Mouse (Mus musculus): ENCODE data around the gene Dnmt3l. TPM values are rescaled to one million over a fixed set of nuclear protein-coding genes. Genes with fewer than 3 reads are reported as not detected.
"Not testable (repeated sequence)": the region's sequence is repeated elsewhere in the genome, so short reads cannot be mapped to it uniquely, and the experiment has no call there.

The Dnmt3l gene
- 1 to 10 TPM in 1 of 26 experiments, not detected in 25; 5.1 TPM for total RNA-seq (2018; cell fraction: chromatin; rRNA removed)
- 1 to 10 TPM in 6 of 26 experiments, under 1 TPM in 14, not detected in 6; 0.10 to 2.0 (median 0.58) TPM for total RNA-seq (2018; cell fraction: cytosol; rRNA removed)
- total RNA-seq (2018; cell fraction: nucleus; rRNA removed), result 1 to 10 TPM in 6 of 26 experiments, under 1 TPM in 1, not detected in 19; 0.95 to 5.7 (median 2.5) TPM
- 0.14 to 2.0 TPM in 2 of 3 replicates, not detected in the other for polyA plus RNA-seq (2018)

DNA sequence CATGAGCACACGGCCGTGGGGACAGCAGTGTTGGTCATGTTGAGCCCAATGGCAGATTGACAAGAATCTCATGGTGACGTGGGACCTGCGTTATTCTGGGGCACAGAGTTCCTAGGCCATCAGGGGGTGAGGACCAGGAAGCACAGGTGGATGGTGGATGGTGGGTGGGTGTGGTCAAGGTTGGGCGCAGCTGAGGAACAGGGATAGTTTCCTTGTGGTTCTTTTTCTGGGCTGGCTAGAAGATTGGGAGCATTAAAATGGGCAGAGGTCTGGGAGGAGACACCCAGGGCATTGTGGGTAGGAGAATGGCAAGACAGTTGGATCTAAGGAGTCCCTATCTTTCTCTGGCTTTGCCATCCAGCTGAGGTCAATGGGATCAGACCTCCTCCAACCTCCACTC lies at the start of gene Dnmt3l:
TSS of gene Dnmt3l (plus strand) at position 301 of the 400 bp plus-strand sequence.
- Histone ChIP-seq H3K36me3 (ENCODE audit: inconsistent target) (no peaks in the 10 kb centered on the region), H3K79me2 (ENCODE audit: inconsistent target) (no peaks in the 10 kb centered on the region), H3K4me3 (ENCODE audit: inconsistent target) (no peak within 1 kb of the TSS), H3K27ac (no peak within 1 kb of the TSS)
- 94% methylated on average over 5 of the region's 5 CpGs for WGBS (ENCODE audit: missing documents)

DNA sequence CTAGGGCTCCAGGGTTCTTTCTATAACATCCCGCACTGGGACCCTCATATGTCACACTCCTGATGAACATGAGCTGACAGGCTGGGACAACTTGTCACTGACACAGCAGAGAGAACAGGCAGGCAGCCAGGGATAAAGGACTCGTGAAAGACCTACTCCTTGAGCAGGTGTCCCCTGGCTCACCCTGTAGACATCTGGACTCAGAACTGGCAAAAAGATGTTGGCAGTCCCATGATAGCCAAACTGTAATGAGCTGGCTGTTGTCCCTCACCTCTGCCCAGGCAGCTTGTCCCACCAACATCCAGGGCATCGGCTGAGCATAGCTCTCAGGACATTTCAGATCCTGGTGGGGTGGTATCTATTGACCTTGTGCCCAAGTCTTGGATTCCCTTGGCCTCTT lies 46.1 kb upstream of the Dnmt3l start:
- WGBS (ENCODE audit: missing documents), result 95% methylated on average over 3 of the region's 3 CpGs
- Histone ChIP-seq H3K4me3 (ENCODE audit: inconsistent target) (no peak overlapping the region), H3K27ac (no peak overlapping the region), H3K79me2 (ENCODE audit: inconsistent target) (no peaks in the 10 kb centered on the region), H3K36me3 (ENCODE audit: inconsistent target) (peaks cover 76% of the 10 kb centered on the region)

DNA sequence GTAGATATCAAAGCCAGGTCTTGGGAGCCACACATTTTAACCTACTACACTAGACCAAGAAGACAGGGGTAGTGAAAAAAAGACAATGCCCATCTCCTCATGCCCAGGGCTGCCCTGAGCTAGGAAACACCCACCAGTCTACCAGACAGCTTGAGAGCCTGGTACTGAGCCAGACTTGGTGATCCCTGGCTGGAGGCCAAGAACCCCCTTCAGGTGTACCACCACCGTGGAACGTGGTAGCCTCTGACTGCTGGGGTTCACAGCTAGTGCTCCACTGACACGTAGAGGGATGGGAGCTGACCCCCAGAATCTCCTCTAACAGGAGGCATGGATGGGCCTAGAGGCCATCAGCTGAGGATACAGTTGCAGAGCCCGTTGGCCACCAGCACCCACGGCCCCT lies 41.5 kb upstream of the Dnmt3l start:
- H3K4me3 ChIP-seq (ENCODE audit: inconsistent target), result no peak overlapping the region
- WGBS (ENCODE audit: missing documents), result 94% methylated on average over 5 of the region's 5 CpGs

DNA sequence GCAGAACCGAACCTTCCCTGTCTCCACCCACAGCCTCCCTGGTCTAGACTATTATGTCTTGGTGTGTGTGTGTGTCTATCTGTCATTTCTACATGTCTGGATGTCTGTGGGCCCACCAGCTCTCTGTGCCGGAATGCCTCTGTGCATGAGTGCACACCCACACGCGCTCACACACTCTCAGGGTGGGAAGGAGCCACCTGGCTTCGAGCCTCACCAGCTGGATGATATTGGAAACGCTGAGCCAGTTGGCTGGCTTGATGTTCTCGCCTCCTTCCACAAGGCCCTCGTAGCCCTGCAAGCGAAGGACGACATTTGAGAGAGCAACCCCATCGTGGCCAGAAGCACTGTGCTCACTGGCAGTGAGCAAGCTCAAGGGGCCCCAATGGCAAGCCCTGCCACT lies 40.0 kb upstream of the Dnmt3l start:
- Histone ChIP-seq H3K79me2 (ENCODE audit: inconsistent target) (peaks cover 36% of the 10 kb centered on the region), H3K36me3 (ENCODE audit: inconsistent target) (peaks cover 52% of the 10 kb centered on the region), H3K4me3 (ENCODE audit: inconsistent target) (no peak overlapping the region), H3K27ac (no peak overlapping the region)
- WGBS (ENCODE audit: missing documents), result 97% methylated on average over 11 of the region's 11 CpGs

More for the DNA sequence above, 41.5 kb upstream of the Dnmt3l start:
- peaks cover 61% of the 10 kb centered on the region for H3K36me3 ChIP-seq (ENCODE audit: inconsistent target)
- H3K27ac ChIP-seq, result no peak overlapping the region
- H3K79me2 ChIP-seq (ENCODE audit: inconsistent target), result peaks cover 20% of the 10 kb centered on the region

DNA sequence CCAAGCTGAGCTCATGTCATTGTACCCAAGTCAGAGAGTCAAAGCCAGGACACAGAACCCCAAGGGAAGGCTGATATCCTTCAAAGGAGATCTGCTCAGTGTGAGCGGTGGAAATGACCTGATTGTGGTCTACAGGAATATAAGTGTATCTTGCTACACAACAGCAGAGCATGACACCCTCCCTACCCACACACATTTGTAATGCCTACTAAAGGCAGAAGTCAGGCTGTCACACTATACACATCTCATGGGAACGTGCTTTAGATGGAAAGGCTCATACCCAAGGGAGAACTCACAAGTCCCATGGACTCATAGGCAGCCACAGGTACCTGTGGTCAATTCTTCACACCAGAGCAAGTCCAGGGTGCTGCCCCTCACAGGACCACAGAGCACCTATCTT lies 39.4 kb upstream of the Dnmt3l start:
- WGBS (ENCODE audit: missing documents), result 94% methylated on average over 2 of the region's 2 CpGs

DNA sequence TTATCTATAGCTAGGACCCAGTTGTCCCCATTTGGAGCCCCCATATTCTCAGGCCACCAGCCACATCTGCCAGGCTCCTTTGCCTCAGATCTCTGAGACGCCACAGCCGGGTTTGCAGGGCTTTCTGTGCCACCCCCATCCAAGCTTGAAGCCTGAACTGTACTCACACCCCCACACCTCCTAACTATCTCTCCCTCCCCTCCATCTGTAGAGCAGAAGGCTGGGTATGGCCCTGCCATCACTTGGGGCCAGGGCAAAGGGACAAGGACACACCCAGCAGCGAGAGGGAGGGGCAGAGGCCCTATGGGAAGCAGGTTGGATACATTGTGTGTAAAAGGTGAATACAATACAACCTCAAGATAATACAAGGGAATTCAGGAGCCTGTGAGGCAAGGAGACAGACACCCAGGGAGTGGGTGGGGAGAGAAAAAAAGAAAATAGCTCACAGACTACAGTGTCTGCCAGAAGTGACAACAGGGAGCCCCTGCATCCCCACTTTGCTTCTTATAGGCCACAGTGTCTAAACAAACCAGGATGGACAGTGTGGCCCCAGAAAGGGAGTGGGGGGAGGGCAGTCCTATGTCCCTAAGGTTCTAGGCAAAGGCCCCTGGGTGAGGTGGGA lies 37.2 kb upstream of the Dnmt3l start:
- no peak overlapping the region for H3K27ac ChIP-seq
- peaks cover 31% of the 10 kb centered on the region for H3K36me3 ChIP-seq (ENCODE audit: inconsistent target)
- H3K79me2 ChIP-seq (ENCODE audit: inconsistent target), result peaks cover 59% of the 10 kb centered on the region
- WGBS (ENCODE audit: missing documents), result 100% methylated on average over 3 of the region's 3 CpGs
- no peak overlapping the region for H3K4me3 ChIP-seq (ENCODE audit: inconsistent target)

More for the DNA sequence above, 39.4 kb upstream of the Dnmt3l start:
- Histone ChIP-seq H3K27ac (no peak overlapping the region), H3K79me2 (ENCODE audit: inconsistent target) (peaks cover 41% of the 10 kb centered on the region), H3K4me3 (ENCODE audit: inconsistent target) (no peak overlapping the region), H3K36me3 (ENCODE audit: inconsistent target) (peaks cover 50% of the 10 kb centered on the region)

DNA sequence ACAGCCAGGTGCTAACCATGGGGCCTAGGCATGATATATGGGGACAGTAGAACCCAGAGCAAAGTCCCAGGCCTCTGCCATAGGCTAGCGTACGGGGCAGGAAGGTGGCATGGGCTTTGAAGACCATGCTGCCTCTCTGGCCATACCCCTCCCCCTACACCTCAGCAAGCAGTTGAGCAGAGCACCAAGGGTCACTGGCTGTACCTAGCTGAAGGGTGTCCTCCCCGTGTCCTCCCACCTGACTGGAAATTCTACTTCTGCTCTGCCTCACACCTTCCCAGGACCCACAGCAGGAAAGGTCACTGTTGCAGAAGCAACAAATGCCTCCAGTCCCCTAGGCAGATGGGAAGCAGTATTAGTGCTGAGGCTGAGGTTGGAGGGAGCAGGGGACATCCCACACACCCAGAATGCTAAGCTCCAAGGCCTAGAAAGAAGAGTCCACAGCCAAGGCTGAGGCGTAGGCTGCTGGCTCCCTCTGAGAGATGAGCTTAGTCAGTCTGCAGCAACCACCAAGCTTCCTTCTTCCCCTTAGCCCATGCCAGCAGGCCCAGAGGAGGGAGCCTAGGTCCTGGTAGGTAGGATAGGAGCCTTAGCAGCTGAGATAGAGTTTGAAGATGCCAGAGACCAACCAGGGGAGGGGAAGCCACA lies 35.8 kb upstream of the Dnmt3l start:
- WGBS (ENCODE audit: missing documents), result 95% methylated on average over 4 of the region's 4 CpGs
- Histone ChIP-seq H3K27ac (no peak overlapping the region), H3K36me3 (ENCODE audit: inconsistent target) (peaks cover 19% of the 10 kb centered on the region), H3K4me3 (ENCODE audit: inconsistent target) (no peak overlapping the region), H3K79me2 (ENCODE audit: inconsistent target) (peaks cover 59% of the 10 kb centered on the region)

DNA sequence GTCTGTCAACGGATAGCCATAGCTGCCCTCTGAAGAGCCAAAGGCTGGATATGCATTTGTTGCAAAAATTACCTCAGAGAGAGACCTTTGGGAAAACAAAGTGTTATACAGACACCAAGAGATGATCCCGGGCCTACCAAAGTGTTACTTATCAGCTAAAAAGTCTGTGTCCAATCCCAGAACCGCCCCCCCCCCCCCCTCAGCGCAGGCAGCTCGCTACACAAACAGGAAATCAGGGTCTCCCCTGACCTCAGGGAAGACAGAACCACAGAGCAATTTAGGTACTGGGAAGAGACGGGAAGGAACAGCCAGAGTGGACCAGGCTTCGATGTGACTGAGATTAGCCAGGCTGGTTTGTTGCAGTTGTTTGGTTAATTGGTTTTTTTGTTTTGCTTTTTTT lies 34.5 kb upstream of the Dnmt3l start:
- Histone ChIP-seq H3K36me3 (ENCODE audit: inconsistent target) (peaks cover 7% of the 10 kb centered on the region; the same call in 1 of the 2 replicates), H3K4me3 (ENCODE audit: inconsistent target) (no peak overlapping the region)

DNA sequence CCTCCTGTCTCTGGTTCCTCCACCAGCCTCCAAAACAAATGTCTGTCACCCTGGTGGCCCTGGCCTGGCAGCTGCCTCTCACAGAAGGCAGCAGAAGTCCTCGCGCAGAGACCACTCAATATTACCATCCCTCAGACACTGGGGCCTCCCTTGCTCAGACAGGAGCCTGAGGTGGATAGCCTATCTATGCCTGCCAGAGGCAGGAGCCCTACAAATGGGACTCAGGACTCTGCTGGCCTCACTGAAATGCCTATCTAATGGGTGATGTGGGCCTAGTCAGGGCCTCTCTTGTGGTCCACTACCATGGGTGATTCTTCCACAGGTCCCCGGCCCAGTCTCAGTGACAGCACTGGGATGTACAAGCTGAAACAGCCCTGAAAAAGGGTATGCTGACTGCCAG lies 33.6 kb upstream of the Dnmt3l start:
- H3K79me2 ChIP-seq (ENCODE audit: inconsistent target), result peaks cover 58% of the 10 kb centered on the region
- no peaks in the 10 kb centered on the region for H3K36me3 ChIP-seq (ENCODE audit: inconsistent target)
- H3K4me3 ChIP-seq (ENCODE audit: inconsistent target), result peak overlapping the region; percentile 64
- WGBS (ENCODE audit: missing documents), result 91% methylated on average over 3 of the region's 3 CpGs
- H3K27ac ChIP-seq, result peak overlapping the region; percentile 33; the same call in 1 of the 2 replicates

More for the DNA sequence above, 34.5 kb upstream of the Dnmt3l start:
- 46% methylated on average over 7 of the region's 7 CpGs for WGBS (ENCODE audit: missing documents)
- H3K79me2 ChIP-seq (ENCODE audit: inconsistent target), result peaks cover 59% of the 10 kb centered on the region
- no peak overlapping the region for H3K27ac ChIP-seq

DNA sequence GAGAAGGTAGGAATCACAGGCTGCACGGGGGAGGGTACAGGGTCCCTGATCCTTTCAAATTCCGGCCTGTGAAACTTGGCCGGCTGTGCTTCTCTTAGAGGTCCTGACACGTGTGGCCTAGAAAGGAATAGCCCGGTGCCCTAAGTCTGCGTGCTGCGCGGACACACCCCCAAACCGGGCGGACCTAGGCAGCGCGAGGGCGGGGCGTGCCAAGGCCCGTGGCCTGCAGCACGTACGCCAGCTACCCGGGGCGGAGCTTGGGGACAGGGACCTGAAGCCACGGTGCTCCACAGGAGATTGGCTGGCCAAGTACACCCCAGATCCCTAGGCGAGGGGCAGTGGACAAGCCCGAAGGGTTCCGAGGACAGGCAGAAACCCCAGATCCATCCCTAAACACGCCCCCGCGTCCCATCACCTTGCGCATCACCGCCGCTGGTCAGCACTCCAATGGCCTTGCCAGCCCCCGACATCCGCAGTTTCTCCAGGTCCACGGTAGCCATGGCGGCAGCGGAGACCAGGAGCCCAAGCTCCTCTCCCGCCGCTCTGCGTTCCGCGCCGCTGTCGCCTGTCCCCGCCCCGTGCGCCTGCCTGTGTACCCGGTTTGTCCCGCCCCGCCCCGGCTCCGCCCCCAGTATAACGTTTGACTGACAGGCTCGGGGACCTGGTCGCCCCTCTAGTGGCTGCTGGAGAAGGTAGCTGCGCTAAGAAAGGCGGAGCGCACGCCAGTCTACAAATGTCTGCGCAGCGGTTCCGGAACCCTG lies 32.4 kb upstream of the Dnmt3l start:
- peak overlapping the region; percentile 64 for H3K4me3 ChIP-seq (ENCODE audit: inconsistent target)
- 2% methylated on average over 58 of the region's 59 CpGs for WGBS (ENCODE audit: missing documents)
- H3K79me2 ChIP-seq (ENCODE audit: inconsistent target), result peaks cover 47% of the 10 kb centered on the region
- H3K36me3 ChIP-seq (ENCODE audit: inconsistent target), result no peaks in the 10 kb centered on the region
- H3K27ac ChIP-seq, result peak overlapping the region; percentile 90

DNA sequence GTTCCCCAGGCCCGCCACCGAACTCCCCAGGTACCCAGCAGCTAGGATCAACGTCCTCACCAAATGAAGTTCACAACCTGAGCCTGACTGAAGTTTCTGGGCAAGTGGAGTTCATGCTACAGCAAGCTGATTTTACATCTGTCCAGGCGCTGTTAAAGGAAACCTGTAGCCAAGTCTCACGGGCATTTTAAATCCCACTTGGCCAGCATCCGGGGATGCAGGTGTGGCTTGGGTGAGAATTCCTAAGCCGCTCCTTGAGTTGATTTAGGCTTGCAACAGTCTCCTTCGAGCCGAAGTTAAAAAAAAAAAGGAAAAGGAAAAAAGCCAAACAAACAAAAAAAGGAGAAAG lies 31.8 kb upstream of the Dnmt3l start, which contains the start of gene Pfkl:
TSS of gene Pfkl (minus strand) at position 139 of the 349 bp plus-strand sequence.
- Histone ChIP-seq H3K4me3 (ENCODE audit: inconsistent target) (peak within 1 kb of the TSS; percentile 64), H3K79me2 (ENCODE audit: inconsistent target) (peaks cover 42% of the 10 kb centered on the region), H3K36me3 (ENCODE audit: inconsistent target) (no peaks in the 10 kb centered on the region), H3K27ac (peak within 1 kb of the TSS; percentile 90)
- WGBS (ENCODE audit: missing documents), result 0% methylated on average over 9 of the region's 9 CpGs

DNA sequence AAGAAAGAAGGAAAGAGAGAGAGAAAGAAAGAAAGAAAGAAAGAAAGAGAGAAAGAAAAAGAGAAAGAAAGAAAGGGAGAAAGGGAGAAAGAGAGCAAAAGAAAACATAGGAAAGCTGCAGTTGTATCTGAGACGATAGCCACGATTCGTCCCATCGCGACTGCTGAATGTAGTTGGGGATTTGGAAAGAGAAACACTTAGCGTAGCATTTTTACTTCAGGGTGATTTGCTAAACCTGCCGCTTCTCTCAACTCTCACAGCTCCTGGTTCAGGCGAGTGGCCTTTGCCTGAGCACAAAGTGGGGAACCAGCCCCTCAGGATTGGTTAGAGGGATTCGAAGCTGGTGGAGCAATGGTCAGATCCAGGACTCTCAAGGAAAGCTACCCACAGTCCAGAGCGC lies 31.4 kb upstream of the Dnmt3l start:
- H3K79me2 ChIP-seq (ENCODE audit: inconsistent target), result peaks cover 38% of the 10 kb centered on the region
- 0 out of 2 replicates have a peak overlapping the region, but pooled peaks have one; percentile 12 for H3K27ac ChIP-seq
- H3K36me3 ChIP-seq (ENCODE audit: inconsistent target), result no peaks in the 10 kb centered on the region
- H3K4me3 ChIP-seq (ENCODE audit: inconsistent target), result peak overlapping the region; percentile 64; the same call in 1 of the 2 replicates
- WGBS (ENCODE audit: missing documents), result 14% methylated on average over 10 of the region's 10 CpGs

DNA sequence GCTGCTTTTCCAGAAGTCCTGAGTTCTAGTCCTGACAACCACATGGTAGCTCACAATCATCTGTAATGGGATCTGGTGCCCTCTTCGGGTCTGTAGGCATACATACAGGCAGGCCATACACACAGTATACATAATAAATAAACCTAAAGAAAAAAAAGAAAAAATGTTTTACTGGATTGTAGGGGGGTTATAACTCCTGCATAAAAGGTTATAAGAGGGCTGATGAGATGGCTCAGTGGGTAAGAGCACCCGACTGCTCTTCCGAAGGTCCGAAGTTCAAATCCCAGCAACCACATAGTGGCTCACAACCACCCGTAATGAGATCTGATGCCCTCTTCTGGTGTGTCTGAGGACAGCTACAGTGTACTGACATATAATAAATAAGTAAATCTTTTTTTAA lies 30.6 kb upstream of the Dnmt3l start:
- H3K27ac ChIP-seq, result not testable (repeated sequence)
- peaks cover 30% of the 10 kb centered on the region for H3K79me2 ChIP-seq (ENCODE audit: inconsistent target)
- 90% methylated on average over 1 of the region's 5 CpGs for WGBS (ENCODE audit: missing documents)

DNA sequence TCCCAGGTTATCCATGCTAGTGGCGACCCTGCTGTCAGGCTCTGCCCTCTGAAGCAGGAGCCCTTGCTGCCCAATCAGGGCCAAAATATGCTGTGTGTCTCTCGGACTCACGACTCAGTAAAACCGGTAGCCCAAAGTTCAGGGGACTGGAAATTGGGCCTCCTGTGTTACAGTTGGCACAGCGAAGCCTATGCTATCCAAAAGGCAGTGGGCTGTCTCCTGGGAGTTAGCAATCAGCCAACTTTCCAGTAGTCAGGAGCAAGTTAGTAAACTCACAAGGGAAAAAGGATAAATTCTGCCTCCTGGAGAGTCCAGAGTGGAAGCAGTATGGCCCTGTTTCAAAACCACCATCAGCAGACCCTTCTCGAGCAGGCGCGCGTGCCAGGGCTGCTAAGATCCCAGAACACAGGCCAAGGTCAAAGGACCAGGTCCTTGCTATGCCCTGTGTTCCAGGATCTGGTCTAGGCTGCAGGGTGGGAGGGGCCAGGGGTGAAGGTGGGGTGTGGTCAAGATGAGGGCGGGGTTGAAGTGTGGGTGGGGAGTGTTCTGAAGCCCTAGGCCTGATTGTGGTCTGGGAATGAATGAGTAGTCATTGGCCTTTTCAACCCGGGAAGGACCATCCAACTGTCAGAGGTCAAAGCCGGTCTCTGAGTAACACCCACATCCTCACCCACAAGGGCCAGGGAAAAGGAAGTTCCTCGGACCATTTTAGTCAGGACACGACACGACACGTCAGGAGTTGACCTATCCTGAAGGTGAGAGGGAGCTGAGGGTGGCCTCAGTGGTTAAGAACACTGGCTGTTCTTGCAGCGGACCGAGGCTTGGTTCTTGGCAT lies 28.9 kb upstream of the Dnmt3l start:
- no peak overlapping the region for H3K4me3 ChIP-seq (ENCODE audit: inconsistent target)
- H3K36me3 ChIP-seq (ENCODE audit: inconsistent target), result no peaks in the 10 kb centered on the region
- H3K79me2 ChIP-seq (ENCODE audit: inconsistent target), result peaks cover 12% of the 10 kb centered on the region
- no peak overlapping the region for H3K27ac ChIP-seq
- 87% methylated on average over 18 of the region's 18 CpGs for WGBS (ENCODE audit: missing documents)

More for the DNA sequence above, 30.6 kb upstream of the Dnmt3l start:
- H3K36me3 ChIP-seq (ENCODE audit: inconsistent target); H3K4me3 ChIP-seq (ENCODE audit: inconsistent target): not testable (repeated sequence)

All from macrophage (primary cell).